Mouse (Mus musculus) olfactory bulb, adult 2 months (tissue): ENCODE measurements around the gene Ube2o.

ENCODE experiments used
- CTCF ChIP-seq: fragments of 200-500 bp; IDR thresholded peaks from 2 replicates; pipeline ENCODE4 v1.5.1; 2012; ENCODE audit warnings: low read depth, mild to moderate bottlenecking, low read length, moderate library complexity; ENCODE audit not compliant: insufficient read depth
- POLR2A ChIP-seq: fragments of 200-500 bp; IDR thresholded peaks from 2 replicates; pipeline ENCODE4 v1.6.1; 2012; ENCODE audit warnings: mild to moderate bottlenecking, low read depth, low read length, moderate library complexity; ENCODE audit not compliant: insufficient read depth

DNA sequence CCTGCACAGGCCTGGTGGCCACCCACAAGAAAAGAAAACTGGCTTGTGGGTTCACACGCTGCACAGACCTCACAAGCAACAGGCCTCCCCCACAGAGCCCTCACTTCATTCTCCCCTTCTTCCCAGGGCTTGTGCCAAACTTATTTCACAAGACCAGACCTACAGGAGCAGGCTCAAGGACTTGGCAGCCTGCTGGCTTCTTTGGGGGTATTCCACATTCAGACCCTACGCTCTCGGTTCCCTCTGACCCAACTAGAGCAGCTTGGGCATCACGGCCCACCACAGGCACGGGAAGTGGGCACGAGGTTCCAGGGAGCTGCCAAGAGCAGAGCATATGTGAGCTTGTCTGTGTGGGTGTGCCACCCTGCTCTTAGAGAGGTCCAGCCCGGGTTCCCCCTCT lies 36.4 kb upstream of the Ube2o start:
- TF ChIP-seq CTCF (no peak), POLR2A (no peak)
